Mouse (Mus musculus): ENCODE data around the gene Rnf214. TPM values are rescaled to one million over a fixed set of nuclear protein-coding genes. Genes with fewer than 3 reads are reported as not detected.

Rnf214 gene
- total and polyA plus RNA-seq, 3 experiments = 7.9 to 17.0 TPM; not detected in 1

- no peaks in the 10 kb centered on the region for H3K79me2 ChIP-seq (ENCODE audit: control insufficient read depth, insufficient read depth, low read length, poor library complexity)
- no peaks in the 10 kb centered on the region for H3K9me3 ChIP-seq (replicated peaks; ENCODE audit: insufficient read depth, low read length)
- no peak overlapping the region for H3K4me3 ChIP-seq (ENCODE audit: control insufficient read depth in 1 of 2, insufficient read depth in 1 of 2, low read depth in 2 of 2, low read length in 2 of 2)
- no peaks in the 10 kb centered on the region for H3K27me3 ChIP-seq (ENCODE audit: control insufficient read depth in 1 of 2, insufficient read depth in 2 of 2, low read length in 2 of 2)
- no peak overlapping the region for H3K9ac ChIP-seq (ENCODE audit: control insufficient read depth, low read depth, low read length, poor library complexity, severe bottlenecking)
- no peak for TF ChIP-seq USF2 (IDR thresholded peaks at IDR 0.05; ENCODE audit: borderline replicate concordance in 1 of 2, insufficient read depth in 1 of 2, low read depth in 1 of 2, low read length in 2 of 2)
- no peak for TF ChIP-seq MAX (IDR thresholded peaks at IDR 0.05; ENCODE audit: low read length)
- no peak for TF ChIP-seq KAT2A (conservative IDR thresholded peaks at IDR 0.05; ENCODE audit: low read depth, low read length)
- no peak for TF ChIP-seq MAZ (IDR thresholded peaks at IDR 0.05; ENCODE audit: low read depth, low read length)
- no peak for TF ChIP-seq GATA1 (IDR thresholded peaks at IDR 0.05; ENCODE audit: low read depth, low read length)
- no peak for TF ChIP-seq MYC (IDR thresholded peaks at IDR 0.05; ENCODE audit: low read depth, low read length)
- no peak for TF ChIP-seq MEF2A (IDR thresholded peaks at IDR 0.05; ENCODE audit: extremely low read depth, insufficient replicate concordance, low read depth, low read length, poor library complexity, severe bottlenecking)
- no peak for TF ChIP-seq ZMIZ1 (IDR thresholded peaks at IDR 0.05; ENCODE audit: low read depth, low read length)
- no peak for TF ChIP-seq TAL1 (IDR thresholded peaks at IDR 0.05; ENCODE audit: low read length)
- no peak for TF ChIP-seq HCFC1 (IDR thresholded peaks at IDR 0.05; ENCODE audit: low read depth, low read length)
- TF ChIP-seq RAD21 (IDR thresholded peaks at IDR 0.05; ENCODE audit: low read depth, low read length) = no peak
- no peak overlapping the region; the same call in 1 of the 2 replicates for H3K27ac ChIP-seq (ENCODE audit: control insufficient read depth, low read depth, low read length)
- peak; percentile 16 for DNase-seq (ENCODE audit: low read depth, low spot score)
- no peaks in the 10 kb centered on the region for H3K4me1 ChIP-seq (ENCODE audit: control insufficient read depth in 1 of 2, insufficient read depth in 2 of 2, low read length in 2 of 2)
- peaks cover 0 to 9% of the 10 kb centered on the region in 2 experiments; a peak in 2 of 4 replicates for H3K36me3 ChIP-seq (ENCODE audit: control insufficient read depth in 1 of 2, insufficient read depth in 2 of 2, low read length in 2 of 2)
Measured at GRCm38 (mm10) chr9:45893681-45894080, 13.0 kb downstream of the Rnf214 start.

- H3K9me3 ChIP-seq (replicated peaks; ENCODE audit: insufficient read depth, low read length) = no peaks in the 10 kb centered on the region
- no peak overlapping the region for H3K9ac ChIP-seq (ENCODE audit: control insufficient read depth, low read depth, low read length, poor library complexity, severe bottlenecking)
- no peaks in the 10 kb centered on the region for H3K79me2 ChIP-seq (ENCODE audit: control insufficient read depth, insufficient read depth, low read length, poor library complexity)
- DNase-seq (ENCODE audit: low read depth, low spot score) = peak; percentile 68
- H3K27ac ChIP-seq (ENCODE audit: control insufficient read depth, low read depth, low read length) = no peak overlapping the region
- peaks cover 0 to 2% of the 10 kb centered on the region in 2 experiments; a peak in 2 of 4 replicates for H3K36me3 ChIP-seq (ENCODE audit: control insufficient read depth in 1 of 2, insufficient read depth in 2 of 2, low read length in 2 of 2)
- H3K4me1 ChIP-seq (ENCODE audit: control insufficient read depth in 1 of 2, insufficient read depth in 2 of 2, low read length in 2 of 2) = no peaks in the 10 kb centered on the region
- H3K27me3 ChIP-seq (ENCODE audit: control insufficient read depth in 1 of 2, insufficient read depth in 2 of 2, low read length in 2 of 2) = no peaks in the 10 kb centered on the region
- H3K4me3 ChIP-seq (ENCODE audit: control insufficient read depth in 1 of 2, insufficient read depth in 1 of 2, low read depth in 2 of 2, low read length in 2 of 2) = no peak overlapping the region
- TF ChIP-seq SMC3 (IDR thresholded peaks at IDR 0.05; ENCODE audit: low read depth, low read length) (peak; percentile 46), KAT2A (conservative IDR thresholded peaks at IDR 0.05; ENCODE audit: low read depth, low read length) (no peak), GATA1 (IDR thresholded peaks at IDR 0.05; ENCODE audit: low read depth, low read length) (no peak), TCF12 (IDR thresholded peaks at IDR 0.05; ENCODE audit: low read depth, low read length) (no peak), TBP (IDR thresholded peaks at IDR 0.05; ENCODE audit: low read depth, low read length) (no peak), RCOR1 (IDR thresholded peaks at IDR 0.05; ENCODE audit: low read depth, low read length) (no peak), ZC3H11A (IDR thresholded peaks at IDR 0.05; ENCODE audit: low read depth, low read length) (no peak), MEF2A (IDR thresholded peaks at IDR 0.05; ENCODE audit: extremely low read depth, insufficient replicate concordance, low read depth, low read length, poor library complexity, severe bottlenecking) (no peak), NELFE (IDR thresholded peaks at IDR 0.05; ENCODE audit: low read depth, low read length) (no peak), POLR2A (IDR thresholded peaks at IDR 0.05; ENCODE audit: control insufficient read depth in 1 of 2, insufficient read depth in 1 of 2, low read depth in 1 of 2, low read length in 2 of 2, poor library complexity in 1 of 2) (no peak), MYC (IDR thresholded peaks at IDR 0.05; ENCODE audit: low read depth, low read length) (no peak), MAX (IDR thresholded peaks at IDR 0.05; ENCODE audit: low read length) (no peak), NRF1 (IDR thresholded peaks at IDR 0.05; ENCODE audit: insufficient read depth, low read depth, low read length, poor library complexity, severe bottlenecking) (no peak), RAD21 (IDR thresholded peaks at IDR 0.05; ENCODE audit: low read depth, low read length) (peak; percentile 49), CTCF (IDR thresholded peaks at IDR 0.05 in 2 of 3, conservative IDR thresholded peaks at IDR 0.05 in 1 of 3; ENCODE audit: control insufficient read depth in 1 of 3, insufficient read depth in 1 of 3, low read depth in 2 of 3, low read length in 3 of 3, poor library complexity in 1 of 3, severe bottlenecking in 1 of 3) (peak; percentile 5 to 60 (median 12); a peak in 3 of 6 replicates)
Measured at GRCm38 (mm10) chr9:45877928-45878327, 28.8 kb downstream of the Rnf214 start.
